ENCODE assay signal across 8 mouse cellular contexts in genomic region chr9:56417415-56417947, GRCm38 (mm10). TPM values are rescaled to one million over a fixed set of nuclear protein-coding genes. Genes with fewer than 3 reads are reported as not detected.
DNase-seq lines count a peak whose midpoint lies in the region; ATAC-seq and TF ChIP-seq lines count a peak whose summit lies in the region.

No protein-coding gene starts in this region.

- TF ChIP-seq CTCF in bone marrow macrophage, adult 2 months (IDR thresholded peaks at IDR 0.05; ENCODE audit: low read depth, low read length): 0 out of 2 replicates have a peak, but pooled peaks have one; percentile 32
- peak; percentile 40; the same call in 1 of the 2 replicates for TF ChIP-seq CTCF in spleen, adult 2 months (IDR thresholded peaks at IDR 0.05; ENCODE audit: extremely low read depth, insufficient read depth, insufficient read length, insufficient replicate concordance)

- H3K36me3 ChIP-seq in embryonic facial prominence, embryonic 15.5 days: no peaks in the 10 kb centered on the region
- H3K36me3 ChIP-seq in heart, embryonic 10.5 days: no peaks in the 10 kb centered on the region
- H3K36me3 ChIP-seq in kidney, embryonic 14.5 days (ENCODE audit: control insufficient read depth, insufficient read depth, low read length): no peaks in the 10 kb centered on the region
- no peaks in the 10 kb centered on the region for H3K36me3 ChIP-seq in limb, embryonic 15.5 days
- no peaks in the 10 kb centered on the region for H3K36me3 ChIP-seq in midbrain, embryonic 16.5 days (ENCODE audit: control insufficient read depth, insufficient read depth, low read length)
- H3K36me3 ChIP-seq in spleen, adult 2 months (ENCODE audit: control insufficient read depth, insufficient read depth, low read length): no peaks in the 10 kb centered on the region

- under 1% methylated on average over 40 of the region's 40 CpGs for WGBS in embryonic facial prominence, embryonic 15.5 days
- under 1% methylated on average over 40 of the region's 40 CpGs for WGBS in heart, embryonic 10.5 days
- WGBS in kidney, embryonic 14.5 days: under 1% methylated on average over 40 of the region's 40 CpGs
- under 1% methylated on average over 39 of the region's 40 CpGs for WGBS in limb, embryonic 15.5 days
- under 1% methylated on average over 31 of the region's 40 CpGs for WGBS in midbrain, embryonic 16.5 days
- under 1% methylated on average over 40 of the region's 40 CpGs for WGBS in spleen, adult 2 months

- H3K4me3 ChIP-seq in bone marrow macrophage, adult 2 months (ENCODE audit: insufficient read depth, low read length): peak overlapping the region; percentile 98
- H3K4me3 ChIP-seq in embryonic facial prominence, embryonic 15.5 days (replicated peaks): peak overlapping the region; percentile 89
- H3K4me3 ChIP-seq in heart, embryonic 10.5 days: peak overlapping the region; percentile 89
- peak overlapping the region; percentile 84 for H3K4me3 ChIP-seq in kidney, embryonic 14.5 days (ENCODE audit: low read length)
- peak overlapping the region; percentile 85 for H3K4me3 ChIP-seq in limb, embryonic 15.5 days
- H3K4me3 ChIP-seq in midbrain, embryonic 16.5 days (ENCODE audit: low read depth, low read length): peak overlapping the region; percentile 68
- H3K4me3 ChIP-seq in spleen, adult 2 months (ENCODE audit: extremely low read depth, insufficient read depth, insufficient read length): peak overlapping the region; percentile 84

- no peaks in the 10 kb centered on the region for H3K9me3 ChIP-seq in embryonic facial prominence, embryonic 15.5 days (replicated peaks)
- H3K9me3 ChIP-seq in heart, embryonic 10.5 days: no peaks in the 10 kb centered on the region
- no peaks in the 10 kb centered on the region for H3K9me3 ChIP-seq in kidney, embryonic 14.5 days (ENCODE audit: control insufficient read depth, low read length)
- no peaks in the 10 kb centered on the region for H3K9me3 ChIP-seq in limb, embryonic 15.5 days
- no peaks in the 10 kb centered on the region for H3K9me3 ChIP-seq in midbrain, embryonic 16.5 days (replicated peaks; ENCODE audit: control insufficient read depth, low read length, poor library complexity, severe bottlenecking)

- peak; percentile 66 for ATAC-seq in embryonic facial prominence, embryonic 15.5 days (ENCODE audit: insufficient number of reproducible peaks, low FRiP score, low TSS enrichment, low read depth)
- ATAC-seq in kidney, embryonic 14.5 days (ENCODE audit: low FRiP score, low TSS enrichment): peak; percentile 77
- ATAC-seq in limb, embryonic 15.5 days (ENCODE audit: insufficient number of reproducible peaks, low FRiP score, low TSS enrichment, low read depth): peak; percentile 56
- peak; percentile 25; the same call in 1 of the 2 replicates for ATAC-seq in midbrain, embryonic 16.5 days

- TF ChIP-seq POLR2A in bone marrow macrophage, adult 2 months (IDR thresholded peaks at IDR 0.05; ENCODE audit: borderline replicate concordance, low read depth, low read length): no peak
- TF ChIP-seq POLR2A in spleen, adult 2 months (IDR thresholded peaks at IDR 0.05; ENCODE audit: low read depth, low read length): no peak

- peak; percentile 88 to 89 for DNase-seq in B cell, adult 2 months
- DNase-seq in heart, embryonic 10.5 days (ENCODE audit: low spot score): peak; percentile 91
- peak; percentile 48 to 84 for DNase-seq in spleen, adult 2 months (ENCODE audit: low read depth in 1 of 2, low spot score in 2 of 2)

- peak overlapping the region; percentile 83 for H3K9ac ChIP-seq in embryonic facial prominence, embryonic 15.5 days
- peak overlapping the region; percentile 93 for H3K9ac ChIP-seq in kidney, embryonic 14.5 days (ENCODE audit: low read depth, low read length)
- peak overlapping the region; percentile 77 for H3K9ac ChIP-seq in limb, embryonic 15.5 days
- peak overlapping the region; percentile 70 for H3K9ac ChIP-seq in midbrain, embryonic 16.5 days (ENCODE audit: low read depth, low read length)

- H3K27ac ChIP-seq in bone marrow macrophage, adult 2 months (ENCODE audit: insufficient read depth, low read depth, low read length): peak overlapping the region; percentile 88
- H3K27ac ChIP-seq in embryonic facial prominence, embryonic 15.5 days (replicated peaks): peak overlapping the region; percentile 97
- peak overlapping the region; percentile 96 for H3K27ac ChIP-seq in heart, embryonic 10.5 days
- peak overlapping the region; percentile 92 for H3K27ac ChIP-seq in kidney, embryonic 14.5 days (ENCODE audit: low read depth, low read length)
- H3K27ac ChIP-seq in limb, embryonic 15.5 days: peak overlapping the region; percentile 96
- H3K27ac ChIP-seq in midbrain, embryonic 16.5 days (ENCODE audit: low read length): peak overlapping the region; percentile 94
- H3K27ac ChIP-seq in spleen, adult 2 months (ENCODE audit: insufficient read depth, low read length): peak overlapping the region; percentile 89

- H3K4me1 ChIP-seq in bone marrow macrophage, adult 2 months (ENCODE audit: control insufficient read depth, insufficient read depth, low read length): peaks cover 26% of the 10 kb centered on the region
- H3K4me1 ChIP-seq in embryonic facial prominence, embryonic 15.5 days: peaks cover 38% of the 10 kb centered on the region
- H3K4me1 ChIP-seq in heart, embryonic 10.5 days: peaks cover 20% of the 10 kb centered on the region
- H3K4me1 ChIP-seq in kidney, embryonic 14.5 days (ENCODE audit: control insufficient read depth, insufficient read depth, low read length): peaks cover 10% of the 10 kb centered on the region; the same call in 1 of the 2 replicates
- H3K4me1 ChIP-seq in limb, embryonic 15.5 days: peaks cover 13% of the 10 kb centered on the region
- peaks cover 32% of the 10 kb centered on the region for H3K4me1 ChIP-seq in midbrain, embryonic 16.5 days (ENCODE audit: control insufficient read depth, insufficient read depth, low read length)
- peaks cover 9% of the 10 kb centered on the region for H3K4me1 ChIP-seq in spleen, adult 2 months (ENCODE audit: control insufficient read depth, insufficient read depth, insufficient read length)

- no peaks in the 10 kb centered on the region for H3K27me3 ChIP-seq in embryonic facial prominence, embryonic 15.5 days
- no peaks in the 10 kb centered on the region for H3K27me3 ChIP-seq in heart, embryonic 10.5 days (ENCODE audit: insufficient read depth, poor library complexity, severe bottlenecking)
- no peaks in the 10 kb centered on the region for H3K27me3 ChIP-seq in kidney, embryonic 14.5 days (ENCODE audit: control insufficient read depth, insufficient read depth, low read length)
- no peaks in the 10 kb centered on the region for H3K27me3 ChIP-seq in limb, embryonic 15.5 days
- H3K27me3 ChIP-seq in midbrain, embryonic 16.5 days (ENCODE audit: control insufficient read depth, insufficient read depth, low read depth, low read length): no peaks in the 10 kb centered on the region
- no peaks in the 10 kb centered on the region for H3K27me3 ChIP-seq in spleen, adult 2 months (ENCODE audit: control insufficient read depth, insufficient read depth, low read length)

- peak overlapping the region; percentile 70 for H3K4me2 ChIP-seq in embryonic facial prominence, embryonic 15.5 days (replicated peaks)
- peak overlapping the region; percentile 69 for H3K4me2 ChIP-seq in kidney, embryonic 14.5 days (replicated peaks; ENCODE audit: low read depth, low read length)
- H3K4me2 ChIP-seq in limb, embryonic 15.5 days: peak overlapping the region; percentile 62
- peak overlapping the region; percentile 70 for H3K4me2 ChIP-seq in midbrain, embryonic 16.5 days (ENCODE audit: low read length)

RNA-seq across cellular contexts. Expression of gene Peak1, which starts 0.4 kb away (rescaled TPM):
- 27.9 and 33.7 TPM in 2 replicates for polyA plus RNA-seq in bone marrow macrophage, adult 2 months (2012; ENCODE audit: insufficient read depth, insufficient read length, missing spikeins)
- polyA plus RNA-seq in embryonic facial prominence, embryonic 15.5 days (2015; fragmentation: Nextera tagmentation; extraction: Ambion mirVana): 11.2 and 13.8 TPM in 2 replicates
- polyA plus RNA-seq in heart, embryonic 10.5 days (2016; fragmentation: Nextera tagmentation; extraction: Ambion mirVana): 10.0 and 10.3 TPM in 2 replicates
- 18.4 and 23.1 TPM in 2 replicates for polyA plus RNA-seq in kidney, embryonic 14.5 days (2014; fragmentation: Nextera tagmentation; extraction: Ambion mirVana)
- polyA plus RNA-seq in limb, embryonic 15.5 days (2015; fragmentation: Nextera tagmentation; extraction: Ambion mirVana): 10.2 and 11.8 TPM in 2 replicates
- 2.2 and 3.3 TPM in 2 replicates for polyA plus RNA-seq in midbrain, embryonic 16.5 days (2015; fragmentation: Nextera tagmentation; extraction: Ambion mirVana)
- polyA plus RNA-seq in spleen, adult 2 months (2012; rRNA removed): 8.2 and 8.5 TPM in 2 replicates

RNA-seq across cellular contexts. Expression of gene Hmg20a, which starts 0.9 kb away (rescaled TPM):
- 40.0 and 40.3 TPM in 2 replicates for polyA plus RNA-seq in bone marrow macrophage, adult 2 months (2012; ENCODE audit: insufficient read depth, insufficient read length, missing spikeins)
- polyA plus RNA-seq in embryonic facial prominence, embryonic 15.5 days (2015; fragmentation: Nextera tagmentation; extraction: Ambion mirVana): 57.8 and 61.1 TPM in 2 replicates
- 56.9 and 62.4 TPM in 2 replicates for polyA plus RNA-seq in heart, embryonic 10.5 days (2016; fragmentation: Nextera tagmentation; extraction: Ambion mirVana)
- polyA plus RNA-seq in kidney, embryonic 14.5 days (2014; fragmentation: Nextera tagmentation; extraction: Ambion mirVana): 39.9 and 64.3 TPM in 2 replicates
- polyA plus RNA-seq in limb, embryonic 15.5 days (2015; fragmentation: Nextera tagmentation; extraction: Ambion mirVana): 57.2 and 58.8 TPM in 2 replicates
- polyA plus RNA-seq in midbrain, embryonic 16.5 days (2015; fragmentation: Nextera tagmentation; extraction: Ambion mirVana): 95.7 and 96.7 TPM in 2 replicates
- 17.6 and 19.2 TPM in 2 replicates for polyA plus RNA-seq in spleen, adult 2 months (2012; rRNA removed)

Comparison
In these comparisons a context has a peak if more than half of its experiments do, and no peak if none do; other contexts are left out.
1. Peak in every context shown above with its lines: DNase-seq, ATAC-seq, H3K4me3 ChIP-seq and H3K27ac ChIP-seq.
2. ATAC-seq: peak in every context shown above with its lines; median percentile 77 in kidney, embryonic 14.5 days; 66 in embryonic facial prominence, embryonic 15.5 days; 56 in limb, embryonic 15.5 days; 25 in midbrain, embryonic 16.5 days.